Mouse (Mus musculus) CH12.LX (cell line): Measurements from ENCODE around the gene Col25a1. TPM values are rescaled to one million over a fixed set of nuclear protein-coding genes. Genes with fewer than 3 reads are reported as not detected.
A peak's percentile ranks its signal among the peaks of the same experiment; 100 is the strongest.

ENCODE experiments used
- DNase-seq: peaks from one replicate; pipeline ENCODE4 v3.0.0-alpha.2; 2013; ENCODE audit errors: extremely low read depth
- H3K27ac ChIP-seq: 2 replicates; pipeline ENCODE4 v1.5.1; 2012; ENCODE audit warnings: low read depth, mild to moderate bottlenecking, control low read depth, moderate library complexity; ENCODE audit not compliant: insufficient read depth
- H3K27me3 ChIP-seq: replicated peaks from 2 replicates; pipeline ENCODE3; 2012; ENCODE audit warnings: inconsistent platforms
- H3K36me3 ChIP-seq, 2 experiments: replicated peaks in 1 of 2; 2 replicates each; pipeline versions ENCODE3 to v1.6.1; 2012; ENCODE audit warnings: inconsistent platforms in 1 of 2, low read length in 1 of 2, mild to moderate bottlenecking in 1 of 2, mixed read lengths in 1 of 2, moderate library complexity in 1 of 2; ENCODE audit not compliant: control insufficient read depth in 1 of 2, insufficient read depth in 1 of 2
- H3K4me1 ChIP-seq, 2 experiments: 2 replicates each; pipeline ENCODE4 v1.6.1; 2012; ENCODE audit warnings: inconsistent platforms in 1 of 2, moderate library complexity in 1 of 2; ENCODE audit not compliant: insufficient read depth in 2 of 2, control insufficient read depth in 1 of 2
- H3K4me2 ChIP-seq: 2 replicates; pipeline ENCODE4 v1.6.1; 2012; ENCODE audit warnings: low read depth, mild to moderate bottlenecking, control low read depth; ENCODE audit not compliant: poor library complexity, insufficient read depth, severe bottlenecking
- H3K4me3 ChIP-seq, 3 experiments: fragments of 150-350 bp in 1 of 3; sonication (generic) in 1 of 3; replicated peaks in 1 of 3; 2 replicates each; pipeline versions ENCODE3 to v1.5.1; 2011 to 2012; ENCODE audit warnings: low read depth in 2 of 3, low read length in 2 of 3, mild to moderate bottlenecking in 2 of 3, moderate library complexity in 2 of 3, control low read depth in 1 of 3, improper control_type of control experiment in 1 of 3, inconsistent platforms in 1 of 3, mixed read lengths in 1 of 3; ENCODE audit not compliant: poor library complexity in 1 of 3
- H3K79me2 ChIP-seq: replicated peaks from 2 replicates; pipeline ENCODE4 v1.6.1; 2012; ENCODE audit warnings: mild to moderate bottlenecking, moderate library complexity; ENCODE audit not compliant: control insufficient read depth, poor library complexity, insufficient read depth, severe bottlenecking; ENCODE audit errors: extremely low read depth
- H3K9ac ChIP-seq: 2 replicates; pipeline ENCODE4 v1.6.1; 2012; ENCODE audit warnings: low read depth, mild to moderate bottlenecking, control low read depth, moderate library complexity; ENCODE audit not compliant: insufficient read depth
- H3K9me3 ChIP-seq: replicated peaks from 2 replicates; pipeline ENCODE3; 2012; ENCODE audit warnings: low read length, inconsistent platforms, mixed read lengths
- BHLHE40 ChIP-seq: IDR thresholded peaks from 2 replicates; pipeline ENCODE4 v1.6.1; 2011; ENCODE audit warnings: mild to moderate bottlenecking, low read depth, low read length, improper control_type of control experiment
- CHD1 ChIP-seq: IDR thresholded peaks from 2 replicates; pipeline ENCODE4 v1.6.1; 2012; ENCODE audit warnings: low read depth, low read length, improper control_type of control experiment, inconsistent platforms
- CTCF ChIP-seq, 2 experiments: IDR thresholded peaks in 1 of 2; conservative IDR thresholded peaks in 1 of 2; 2 replicates each; pipeline ENCODE4 v1.5.1; 2011 to 2012; ENCODE audit warnings: low read depth in 2 of 2, low read length in 2 of 2, improper control_type of control experiment in 1 of 2, inconsistent platforms in 1 of 2, mild to moderate bottlenecking in 1 of 2, moderate library complexity in 1 of 2
- ETS1 ChIP-seq: conservative IDR thresholded peaks from 2 replicates; pipeline ENCODE4 v1.6.1; 2012; ENCODE audit warnings: low read depth, mild to moderate bottlenecking, inconsistent platforms, low read length, improper control_type of control experiment, moderate library complexity
- GABPA ChIP-seq: IDR thresholded peaks from 2 replicates; pipeline ENCODE4 v1.6.1; 2012; ENCODE audit warnings: low read depth, low read length, improper control_type of control experiment, inconsistent platforms; ENCODE audit not compliant: insufficient replicate concordance
- HCFC1 ChIP-seq: IDR thresholded peaks from 2 replicates; pipeline ENCODE4 v1.6.1; 2012; ENCODE audit warnings: low read depth, mild to moderate bottlenecking, inconsistent platforms, low read length, improper control_type of control experiment
- IRF4 ChIP-seq: IDR thresholded peaks from 2 replicates; pipeline ENCODE4 v1.6.1; 2014; ENCODE audit warnings: low read depth, mild to moderate bottlenecking, inconsistent platforms, low read length, improper control_type of control experiment
- JUN ChIP-seq: IDR thresholded peaks from 2 replicates; pipeline ENCODE4 v1.6.1; 2011; ENCODE audit warnings: low read depth, mild to moderate bottlenecking, low read length, improper control_type of control experiment, moderate library complexity; ENCODE audit not compliant: insufficient read depth
- MAFK ChIP-seq: IDR thresholded peaks from 2 replicates; pipeline ENCODE4 v1.6.1; 2011; ENCODE audit warnings: low read length, improper control_type of control experiment; ENCODE audit not compliant: insufficient replicate concordance
- MAX ChIP-seq: IDR thresholded peaks from 2 replicates; pipeline ENCODE4 v1.6.1; 2011; ENCODE audit warnings: low read length, improper control_type of control experiment
- MEF2A ChIP-seq: IDR thresholded peaks from 2 replicates; pipeline ENCODE4 v1.6.1; 2014; ENCODE audit warnings: low read depth, mild to moderate bottlenecking, inconsistent platforms, low read length, improper control_type of control experiment, borderline replicate concordance
- NELFE ChIP-seq: IDR thresholded peaks from 2 replicates; pipeline ENCODE4 v1.6.1; 2011; ENCODE audit warnings: low read depth, low read length, improper control_type of control experiment
- POLR2A ChIP-seq: IDR thresholded peaks from 2 replicates; pipeline ENCODE4 v1.6.1; 2011; ENCODE audit warnings: low read depth, mild to moderate bottlenecking, improper control_type of control experiment, low read length
- POLR2AphosphoS2 ChIP-seq: IDR thresholded peaks from 2 replicates; pipeline ENCODE4 v1.6.1; 2011; ENCODE audit warnings: low read depth, low read length, improper control_type of control experiment
- RAD21 ChIP-seq: IDR thresholded peaks from 2 replicates; pipeline ENCODE4 v1.6.1; 2011; ENCODE audit warnings: low read depth, mild to moderate bottlenecking, low read length, improper control_type of control experiment, moderate library complexity
- SIN3A ChIP-seq: IDR thresholded peaks from 2 replicates; pipeline ENCODE4 v1.6.1; 2012; ENCODE audit warnings: low read length, improper control_type of control experiment, inconsistent platforms
- TBP ChIP-seq: conservative IDR thresholded peaks from 2 replicates; pipeline ENCODE4 v1.6.1; 2011; ENCODE audit warnings: low read depth, low read length, improper control_type of control experiment
- TCF12 ChIP-seq: IDR thresholded peaks from 2 replicates; pipeline ENCODE4 v1.6.1; 2014; ENCODE audit warnings: low read depth, mild to moderate bottlenecking, inconsistent platforms, low read length, improper control_type of control experiment
- UBTF ChIP-seq: IDR thresholded peaks from 2 replicates; pipeline ENCODE4 v1.6.1; 2012; ENCODE audit warnings: low read depth, mild to moderate bottlenecking, inconsistent platforms, low read length, improper control_type of control experiment, moderate library complexity
- ZC3H11A ChIP-seq: IDR thresholded peaks from 2 replicates; pipeline ENCODE4 v1.6.1; 2012; ENCODE audit warnings: low read depth, mild to moderate bottlenecking, inconsistent platforms, low read length, improper control_type of control experiment
- ZKSCAN1 ChIP-seq: IDR thresholded peaks from 2 replicates; pipeline ENCODE4 v1.6.1; 2012; ENCODE audit warnings: low read depth, inconsistent platforms, low read length, improper control_type of control experiment, borderline replicate concordance
- ZMIZ1 ChIP-seq: IDR thresholded peaks from 2 replicates; pipeline ENCODE4 v1.6.1; 2012; ENCODE audit warnings: low read depth, mild to moderate bottlenecking, inconsistent platforms, low read length, improper control_type of control experiment
- ZNF384 ChIP-seq: IDR thresholded peaks from 2 replicates; pipeline ENCODE4 v1.6.1; 2012; ENCODE audit warnings: low read depth, low read length, improper control_type of control experiment, inconsistent platforms
- dilution Hi-C: fragments of 300-500 bp; cut with MboI; formaldehyde crosslinking; loops from 2 replicates; pipeline ENCODE4 v1.14.3; 2020; ENCODE audit warnings: low sequenced_read_pairs; ENCODE audit not compliant: extremely low pct_unique_long_range_greater_than_20kb, extremely low pct_ligation_motif_present
- in situ Hi-C: fragments of 300-500 bp; cut with MboI; formaldehyde crosslinking; loops from 3 replicates; pipeline ENCODE4 v1.14.3; 2019; ENCODE audit warnings: low sequenced_read_pairs, low pct_ligation_motif_present, low pct_unique_long_range_greater_than_20kb, mixed read lengths
- polyA plus RNA-seq: library from polyadenylated mRNA; unstranded; fragments of >175 nt; gene quantifications from 2 replicates; pipeline ENCODE4 v1.2.1, GENCODE M21; 2012; ENCODE audit warnings: low read depth; ENCODE audit not compliant: insufficient read length
- total RNA-seq, 2 experiments: library from RNA; depleted of rRNA; stranded (reverse); fragments of 300-350 nt in 1 of 2; fragments of >200 nt in 1 of 2; gene quantifications; 2 replicates each; pipeline ENCODE4 v1.2.3; 2012 to 2014

Col25a1 gene
- total and polyA plus RNA-seq, 3 experiments: not detected

DNA sequence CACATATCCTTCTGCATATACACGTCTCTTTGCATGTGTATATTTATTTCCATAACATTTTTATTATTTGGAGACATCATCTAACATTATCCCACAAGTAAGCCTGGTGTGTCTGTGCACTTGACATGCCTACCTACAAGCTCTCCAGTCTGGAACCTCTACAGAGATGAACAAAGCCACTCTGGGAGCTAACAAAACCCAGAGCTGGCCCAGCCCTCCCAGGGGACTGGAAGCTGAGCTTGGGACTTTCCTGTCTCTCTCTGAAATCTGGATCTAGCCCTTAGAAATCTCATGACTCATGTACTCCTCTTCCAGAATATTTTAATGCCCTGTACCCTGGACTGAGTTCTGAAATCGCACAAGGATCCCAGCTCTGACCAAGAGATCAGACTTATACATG is 365.7 kb downstream of the Col25a1 start:
- Histone ChIP-seq H3K36me3 (no peaks in the 10 kb centered on the region), H3K4me1 (peaks cover 0 to 13% of the 10 kb centered on the region in 2 experiments; a peak in 2 of 4 replicates), H3K4me2 (no peak overlapping the region), H3K27me3 (no peaks in the 10 kb centered on the region), H3K79me2 (no peaks in the 10 kb centered on the region), H3K9me3 (no peaks in the 10 kb centered on the region), H3K4me3 (no peak overlapping the region), H3K9ac (no peak overlapping the region), H3K27ac (no peak overlapping the region)
- no peak for TF ChIP-seq IRF4
- no peak for TF ChIP-seq TCF12
- no peak for TF ChIP-seq JUN
- no peak for TF ChIP-seq RAD21
- TF ChIP-seq HCFC1: no peak
- no peak for TF ChIP-seq UBTF
- TF ChIP-seq ZC3H11A: no peak
- TF ChIP-seq ZNF384: no peak
- no peak for TF ChIP-seq POLR2A
- TF ChIP-seq ZKSCAN1: no peak
- TF ChIP-seq CHD1: no peak
- no peak for TF ChIP-seq NELFE
- TF ChIP-seq MAFK: no peak
- no peak for TF ChIP-seq CTCF (conservative IDR thresholded peaks at IDR 0.05 in 1 of 2, IDR thresholded peaks at IDR 0.05 in 1 of 2; ENCODE audit: low read depth in 2 of 2, low read length in 2 of 2)
- in situ Hi-C loops (no loop called here), dilution Hi-C loops (no loop called here)
- peak; percentile 8 for DNase-seq

- Histone ChIP-seq H3K9ac (no peak overlapping the region), H3K27ac (no peak overlapping the region), H3K9me3 (no peaks in the 10 kb centered on the region), H3K4me1 (peaks cover 0 to 8% of the 10 kb centered on the region in 2 experiments; a peak in 2 of 4 replicates), H3K4me3 (no peak overlapping the region), H3K36me3 (no peaks in the 10 kb centered on the region), H3K27me3 (no peaks in the 10 kb centered on the region), H3K4me2 (no peak overlapping the region), H3K79me2 (no peaks in the 10 kb centered on the region)
- no peak for DNase-seq
- TF ChIP-seq NELFE (no peak), TBP (no peak), MEF2A (no peak), GABPA (no peak), ETS1 (no peak), POLR2AphosphoS2 (no peak), UBTF (no peak), ZMIZ1 (no peak), BHLHE40 (no peak), ZKSCAN1 (no peak), ZC3H11A (no peak), SIN3A (no peak), MAX (no peak)
- in situ Hi-C loops (no loop called here), dilution Hi-C loops (no loop called here)
These were observed 370.4 kb downstream of the Col25a1 start for GRCm38 (mm10) chr3:130501713-130502112.
